Mouse (Mus musculus): ENCODE measurements around the gene Grik3. TPM values are rescaled to one million over a fixed set of nuclear protein-coding genes. Genes with fewer than 3 reads are reported as not detected.
A peak's percentile ranks its signal among the peaks of the same experiment; 100 is the strongest.

The Grik3 gene
- polyA plus RNA-seq, 1 experiment from 2014 or later, result 0.51 TPM

- no peak overlapping the region for H3K4me2 ChIP-seq
- H3K9me3 ChIP-seq, result no peaks in the 10 kb centered on the region
- no peak overlapping the region for H3K4me3 ChIP-seq (replicated peaks)
- no peaks in the 10 kb centered on the region for H3K27me3 ChIP-seq (replicated peaks)
- H3K27ac ChIP-seq, result no peak overlapping the region
- no peak for ATAC-seq (ENCODE audit: insufficient read depth, low FRiP score, low read depth)
- no peaks in the 10 kb centered on the region for H3K4me1 ChIP-seq
- 26% methylated on average over 8 of the region's 8 CpGs for WGBS
- no peak overlapping the region for H3K9ac ChIP-seq
- H3K36me3 ChIP-seq, result no peaks in the 10 kb centered on the region
Measured at GRCm38 (mm10) chr4:125687078-125687477, 196.6 kb downstream of the Grik3 start.

GRCm38 (mm10) chr4:125695431-125695830, 204.9 kb downstream of the Grik3 start:
- 53% methylated on average over 6 of the region's 6 CpGs for WGBS
- Histone ChIP-seq H3K4me1 (no peaks in the 10 kb centered on the region), H3K4me3 (replicated peaks) (no peak overlapping the region), H3K9me3 (no peaks in the 10 kb centered on the region), H3K4me2 (no peak overlapping the region), H3K27ac (no peak overlapping the region), H3K27me3 (replicated peaks) (peaks cover 21% of the 10 kb centered on the region; the same call in 1 of the 2 replicates), H3K36me3 (no peaks in the 10 kb centered on the region), H3K9ac (no peak overlapping the region)
- ATAC-seq (ENCODE audit: insufficient read depth, low FRiP score, low read depth), result no peak

GRCm38 (mm10) chr4:125696182-125696939, 205.9 kb downstream of the Grik3 start:
- no peak; the same call in 1 of the 2 replicates for ATAC-seq (ENCODE audit: insufficient read depth, low FRiP score, low read depth)
- H3K9me3 ChIP-seq, result no peaks in the 10 kb centered on the region
- H3K27me3 ChIP-seq (replicated peaks), result peaks cover 21% of the 10 kb centered on the region; the same call in 1 of the 2 replicates
- 26% methylated on average over 18 of the region's 18 CpGs for WGBS
- H3K4me2 ChIP-seq, result no peak overlapping the region
- no peak overlapping the region for H3K27ac ChIP-seq
- H3K9ac ChIP-seq, result no peak overlapping the region
- no peak overlapping the region for H3K4me3 ChIP-seq (replicated peaks)
- no peaks in the 10 kb centered on the region for H3K36me3 ChIP-seq
- H3K4me1 ChIP-seq, result no peaks in the 10 kb centered on the region

- ATAC-seq (ENCODE audit: insufficient read depth, low FRiP score, low read depth), result no peak
- H3K36me3 ChIP-seq, result no peaks in the 10 kb centered on the region
- 21% methylated on average over 8 of the region's 9 CpGs for WGBS
Measured at GRCm38 (mm10) chr4:125697626-125698025, 207.1 kb downstream of the Grik3 start.

GRCm38 (mm10) chr4:125699056-125699455, 208.6 kb downstream of the Grik3 start:
- no peak for ATAC-seq (ENCODE audit: insufficient read depth, low FRiP score, low read depth)
- WGBS, result 79% methylated on average over 7 of the region's 7 CpGs
- H3K9ac ChIP-seq, result no peak overlapping the region
- no peak overlapping the region for H3K4me3 ChIP-seq (replicated peaks)
- H3K4me1 ChIP-seq, result no peaks in the 10 kb centered on the region
- no peaks in the 10 kb centered on the region for H3K36me3 ChIP-seq
- no peak overlapping the region for H3K27ac ChIP-seq
- peaks cover 21% of the 10 kb centered on the region; the same call in 1 of the 2 replicates for H3K27me3 ChIP-seq (replicated peaks)
- no peaks in the 10 kb centered on the region for H3K9me3 ChIP-seq
- H3K4me2 ChIP-seq, result no peak overlapping the region

More at GRCm38 (mm10) chr4:125697626-125698025, 207.1 kb downstream of the Grik3 start:
- no peak overlapping the region for H3K27ac ChIP-seq
- no peaks in the 10 kb centered on the region for H3K4me1 ChIP-seq
- H3K4me3 ChIP-seq (replicated peaks), result no peak overlapping the region
- H3K4me2 ChIP-seq, result no peak overlapping the region
- peaks cover 21% of the 10 kb centered on the region; the same call in 1 of the 2 replicates for H3K27me3 ChIP-seq (replicated peaks)
- no peaks in the 10 kb centered on the region for H3K9me3 ChIP-seq
- no peak overlapping the region for H3K9ac ChIP-seq

GRCm38 (mm10) chr4:125700331-125700730, 209.8 kb downstream of the Grik3 start:
- WGBS, result 48% methylated on average over 8 of the region's 8 CpGs
- H3K36me3 ChIP-seq, result no peaks in the 10 kb centered on the region
- ATAC-seq (ENCODE audit: insufficient read depth, low FRiP score, low read depth), result no peak

GRCm38 (mm10) chr4:125702607-125703309, 212.3 kb downstream of the Grik3 start:
- no peak overlapping the region for H3K4me3 ChIP-seq (replicated peaks)
- WGBS, result 60% methylated on average over 12 of the region's 12 CpGs
- H3K9me3 ChIP-seq, result no peaks in the 10 kb centered on the region
- peak; percentile 54 for ATAC-seq (ENCODE audit: insufficient read depth, low FRiP score, low read depth)
- H3K4me2 ChIP-seq, result no peak overlapping the region
- peaks cover 4% of the 10 kb centered on the region; the same call in 1 of the 2 replicates for H3K27me3 ChIP-seq (replicated peaks)
- peak overlapping the region; percentile 46; the same call in 1 of the 2 replicates for H3K27ac ChIP-seq
- no peaks in the 10 kb centered on the region for H3K36me3 ChIP-seq
- no peaks in the 10 kb centered on the region for H3K4me1 ChIP-seq
- H3K9ac ChIP-seq, result no peak overlapping the region

More at GRCm38 (mm10) chr4:125700331-125700730, 209.8 kb downstream of the Grik3 start:
- Histone ChIP-seq H3K4me3 (replicated peaks) (no peak overlapping the region), H3K27ac (no peak overlapping the region), H3K9me3 (no peaks in the 10 kb centered on the region), H3K9ac (no peak overlapping the region), H3K27me3 (replicated peaks) (peaks cover 21% of the 10 kb centered on the region; the same call in 1 of the 2 replicates), H3K4me2 (no peak overlapping the region), H3K4me1 (no peaks in the 10 kb centered on the region)

GRCm38 (mm10) chr4:125703310-125703690, 212.8 kb downstream of the Grik3 start:
- H3K4me2 ChIP-seq, result no peak overlapping the region
- no peak for ATAC-seq (ENCODE audit: insufficient read depth, low FRiP score, low read depth)
- WGBS, result 45% methylated on average over 4 of the region's 4 CpGs
- H3K27ac ChIP-seq, result peak overlapping the region; percentile 46; the same call in 1 of the 2 replicates
- no peak overlapping the region for H3K4me3 ChIP-seq (replicated peaks)
- H3K36me3 ChIP-seq, result no peaks in the 10 kb centered on the region
- no peaks in the 10 kb centered on the region for H3K27me3 ChIP-seq (replicated peaks)
- no peak overlapping the region for H3K9ac ChIP-seq
- H3K4me1 ChIP-seq, result no peaks in the 10 kb centered on the region
- H3K9me3 ChIP-seq, result no peaks in the 10 kb centered on the region

- 84% methylated on average over 8 of the region's 8 CpGs for WGBS
Measured at GRCm38 (mm10) chr4:125705746-125706145, 215.2 kb downstream of the Grik3 start.

GRCm38 (mm10) chr4:125709716-125710115, 219.2 kb downstream of the Grik3 start:
- ATAC-seq (ENCODE audit: insufficient read depth, low FRiP score, low read depth), result no peak
- Histone ChIP-seq H3K4me2 (no peak overlapping the region), H3K36me3 (no peaks in the 10 kb centered on the region), H3K4me1 (no peaks in the 10 kb centered on the region), H3K27me3 (replicated peaks) (no peaks in the 10 kb centered on the region), H3K9ac (no peak overlapping the region), H3K4me3 (replicated peaks) (no peak overlapping the region), H3K27ac (no peak overlapping the region), H3K9me3 (no peaks in the 10 kb centered on the region)
- 62% methylated on average over 10 of the region's 10 CpGs for WGBS

More at GRCm38 (mm10) chr4:125705746-125706145, 215.2 kb downstream of the Grik3 start:
- Histone ChIP-seq H3K27me3 (replicated peaks) (no peaks in the 10 kb centered on the region), H3K9ac (no peak overlapping the region), H3K4me1 (no peaks in the 10 kb centered on the region), H3K27ac (no peak overlapping the region), H3K4me2 (no peak overlapping the region), H3K9me3 (no peaks in the 10 kb centered on the region), H3K36me3 (no peaks in the 10 kb centered on the region), H3K4me3 (replicated peaks) (no peak overlapping the region)
- ATAC-seq (ENCODE audit: insufficient read depth, low FRiP score, low read depth), result no peak

- Histone ChIP-seq H3K4me2 (no peak overlapping the region), H3K27me3 (replicated peaks) (no peaks in the 10 kb centered on the region), H3K36me3 (no peaks in the 10 kb centered on the region), H3K9me3 (no peaks in the 10 kb centered on the region), H3K4me1 (no peaks in the 10 kb centered on the region), H3K4me3 (replicated peaks) (no peak overlapping the region), H3K27ac (no peak overlapping the region), H3K9ac (no peak overlapping the region)
- WGBS, result 62% methylated on average over 6 of the region's 6 CpGs
- no peak for ATAC-seq (ENCODE audit: insufficient read depth, low FRiP score, low read depth)
Measured at GRCm38 (mm10) chr4:125717881-125718280, 227.4 kb downstream of the Grik3 start.
